Mouse (Mus musculus) brain, embryonic 18.5 days (tissue): Measurements from ENCODE around the gene Kctd13.
"Not testable (repeated sequence)": the region's sequence is repeated elsewhere in the genome, so short reads cannot be mapped to it uniquely, and the experiment has no call there.

Source experiments
- DNase-seq: peaks from one replicate; pipeline ENCODE4 v3.0.0-alpha.2; 2012; ENCODE audit warnings: low read depth, low spot score

Kctd13 gene

GRCm38 (mm10) chr7:126928384-126929037 is at the start of gene Kctd13:
Gene Kctd13 (plus strand): TSS chr7:126928879.
- peak; percentile 69 for DNase-seq

- no peak for DNase-seq
Observed at GRCm38 (mm10) chr7:126881040-126881439, 47.6 kb upstream of the Kctd13 start.

- DNase-seq, result no peak
Observed at GRCm38 (mm10) chr7:126883731-126884181, 44.9 kb upstream of the Kctd13 start.

- peak; percentile 97 for DNase-seq
Observed at GRCm38 (mm10) chr7:126884286-126885164, 44.2 kb upstream of the Kctd13 start, which contains the start of gene Taok2. Gene Taok2 (minus strand): TSS chr7:126884703.

- no peak for DNase-seq
Observed at GRCm38 (mm10) chr7:126887281-126887680, 41.4 kb upstream of the Kctd13 start.

GRCm38 (mm10) chr7:126888852-126889251 is 39.8 kb upstream of the Kctd13 start:
- DNase-seq, result no peak

GRCm38 (mm10) chr7:126896912-126897311 is 31.8 kb upstream of the Kctd13 start:
- DNase-seq, result no peak

GRCm38 (mm10) chr7:126897390-126898101 is 31.1 kb upstream of the Kctd13 start:
- no peak for DNase-seq

GRCm38 (mm10) chr7:126898102-126898990 is 30.3 kb upstream of the Kctd13 start:
- peak; percentile 78 for DNase-seq

GRCm38 (mm10) chr7:126899781-126900180 is 28.9 kb upstream of the Kctd13 start:
- DNase-seq, result not testable (repeated sequence)

GRCm38 (mm10) chr7:126905590-126905989 is 23.1 kb upstream of the Kctd13 start:
- DNase-seq, result no peak

GRCm38 (mm10) chr7:126914844-126915243 is 13.8 kb upstream of the Kctd13 start:
- no peak for DNase-seq

- DNase-seq, result not testable (repeated sequence)
Observed at GRCm38 (mm10) chr7:126918356-126918755, 10.3 kb upstream of the Kctd13 start.

- no peak for DNase-seq
Observed at GRCm38 (mm10) chr7:126919973-126920372, 8.7 kb upstream of the Kctd13 start.

- DNase-seq, result no peak
Observed at GRCm38 (mm10) chr7:126921563-126921962, 7.1 kb upstream of the Kctd13 start.

GRCm38 (mm10) chr7:126922624-126923060 is 6.0 kb upstream of the Kctd13 start, which contains the start of gene Tmem219:
Gene Tmem219 (minus strand): TSS chr7:126922917.
- DNase-seq, result peak; percentile 14

GRCm38 (mm10) chr7:126923999-126924398 is 4.7 kb upstream of the Kctd13 start:
- DNase-seq, result no peak

GRCm38 (mm10) chr7:126926299-126926698 is 2.4 kb upstream of the Kctd13 start:
- no peak for DNase-seq

GRCm38 (mm10) chr7:126929046-126929445 is 367 bp downstream of the Kctd13 start:
- no peak for DNase-seq

GRCm38 (mm10) chr7:126932652-126933051 is 4.0 kb downstream of the Kctd13 start:
- no peak for DNase-seq

- no peak for DNase-seq
Observed at GRCm38 (mm10) chr7:126941171-126941570, 12.5 kb downstream of the Kctd13 start.
